Mouse (Mus musculus): ENCODE data around the gene Rpgrip1.

DNA sequence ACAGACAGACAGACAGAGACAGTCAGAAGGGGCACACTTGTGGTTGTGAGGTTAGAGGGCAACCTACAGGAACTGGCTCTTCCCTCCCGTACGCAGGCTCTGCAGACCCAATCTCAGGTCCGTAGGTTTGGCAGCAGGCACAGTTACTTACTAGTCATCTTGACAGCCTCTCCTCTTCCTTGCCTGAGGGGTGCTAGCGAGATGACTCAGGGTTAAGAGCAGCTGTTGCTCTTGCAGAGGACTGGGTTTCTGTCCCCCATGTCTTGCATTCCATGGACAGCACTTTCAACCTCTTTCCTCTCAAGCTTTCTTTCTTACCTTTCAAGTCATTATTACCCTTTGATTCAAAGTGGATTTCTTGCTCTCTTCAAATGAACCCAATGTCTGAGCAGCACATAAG, 33.7 kb downstream of the Rpgrip1 start:
- TF ChIP-seq CTCF (IDR thresholded peaks at IDR 0.05; ENCODE audit: extremely low read depth, insufficient read depth, low read length) (no peak), POLR2A (IDR thresholded peaks at IDR 0.05; ENCODE audit: extremely low read depth, insufficient read depth, low read length) (no peak)
